Mouse (Mus musculus) G1E-ER4 (cell line): Measurements from ENCODE around the gene Dnmbp. TPM values are rescaled to one million over a fixed set of nuclear protein-coding genes. Genes with fewer than 3 reads are reported as not detected.

Experiments
- GATA1 ChIP-seq: IDR thresholded peaks from one replicate; pipeline ENCODE4 v1.8.0; 2012; ENCODE audit warnings: low read length, inconsistent platforms
- polyA plus RNA-seq: library from polyadenylated mRNA; stranded (reverse); fragments of >175 nt; gene quantifications from 2 replicates; pipeline ENCODE4 v1.2.3, GENCODE M21; 2012

Gene Dnmbp
- polyA plus RNA-seq, 1 experiment: not detected

DNA sequence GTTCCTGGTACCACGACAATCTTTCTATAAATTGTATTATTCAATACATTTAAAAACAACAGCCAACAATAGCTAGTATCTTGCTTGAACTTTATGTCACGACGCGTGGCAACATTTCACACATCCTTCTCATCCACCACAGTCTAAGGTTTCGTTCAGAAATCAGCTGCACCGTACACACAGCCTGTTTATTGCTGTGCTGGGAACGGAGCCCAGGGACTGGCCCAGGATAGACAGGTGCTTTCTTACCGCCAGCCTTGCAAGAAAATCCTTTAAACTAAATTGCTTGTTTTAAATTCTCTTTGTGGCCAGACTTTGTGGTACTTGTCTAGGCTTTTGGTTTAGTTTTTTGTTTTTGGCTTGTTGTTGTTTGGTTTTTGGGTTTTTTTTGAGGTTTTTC lies 62.6 kb downstream of the Dnmbp start:
- TF ChIP-seq GATA1: no peak

DNA sequence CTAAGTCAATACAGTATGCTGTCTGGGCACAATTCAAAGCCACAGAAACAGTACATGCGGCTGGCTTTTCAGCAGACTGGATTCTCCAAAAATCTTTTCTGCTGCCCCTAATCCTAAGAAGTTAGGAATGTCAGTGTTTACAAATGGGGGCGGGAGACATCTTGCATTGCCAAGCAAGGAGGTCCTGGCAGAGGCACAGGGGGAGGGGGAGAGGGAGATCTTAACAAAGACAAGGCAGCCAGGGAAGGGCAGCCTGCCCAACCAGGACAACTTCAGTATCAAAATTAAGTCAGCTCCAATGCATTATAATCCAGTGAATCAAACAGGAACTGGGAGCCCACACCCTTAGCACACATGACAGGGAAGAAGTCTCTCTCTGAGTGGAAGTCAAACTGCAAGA lies 64.0 kb downstream of the Dnmbp start:
- TF ChIP-seq GATA1: no peak

DNA sequence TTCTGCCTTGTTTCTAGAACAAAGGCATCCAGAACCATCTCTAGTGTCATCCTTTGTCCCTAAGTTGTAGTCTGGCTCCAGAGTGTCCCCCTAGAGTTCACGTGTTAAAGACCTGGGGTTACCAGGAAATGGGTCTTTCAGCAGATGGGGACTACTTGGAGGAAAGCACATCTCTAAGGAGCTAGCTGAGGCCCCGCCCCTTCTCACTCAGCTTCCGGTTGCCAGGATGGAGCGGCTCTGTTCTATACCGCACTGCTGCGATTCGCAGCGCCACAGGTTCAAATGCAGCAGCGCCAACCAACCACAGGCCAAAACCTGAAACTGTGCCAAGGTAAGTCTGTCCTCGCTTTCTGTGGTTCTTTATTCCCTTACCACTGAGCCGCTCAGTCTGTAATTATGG lies 65.6 kb downstream of the Dnmbp start:
- TF ChIP-seq GATA1: no peak

DNA sequence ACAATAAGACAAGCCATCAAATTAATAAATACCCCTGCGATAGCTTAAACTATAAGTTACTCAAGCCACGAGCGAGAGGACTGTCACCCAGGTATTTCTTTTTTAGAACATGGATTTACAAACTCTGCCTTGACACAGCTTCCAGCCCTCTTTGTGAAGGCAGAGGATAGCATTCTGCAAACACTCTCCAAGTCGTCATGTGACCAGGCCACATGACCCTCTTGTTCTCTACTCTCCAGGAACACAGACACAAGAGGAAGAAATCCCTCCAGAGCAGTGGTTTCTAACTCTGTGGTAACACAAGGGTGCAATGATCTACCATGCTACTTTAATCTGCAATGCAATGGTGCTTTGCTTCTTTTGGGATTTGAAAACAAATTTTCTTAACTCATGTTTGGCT lies 69.6 kb downstream of the Dnmbp start:
- TF ChIP-seq GATA1: no peak

DNA sequence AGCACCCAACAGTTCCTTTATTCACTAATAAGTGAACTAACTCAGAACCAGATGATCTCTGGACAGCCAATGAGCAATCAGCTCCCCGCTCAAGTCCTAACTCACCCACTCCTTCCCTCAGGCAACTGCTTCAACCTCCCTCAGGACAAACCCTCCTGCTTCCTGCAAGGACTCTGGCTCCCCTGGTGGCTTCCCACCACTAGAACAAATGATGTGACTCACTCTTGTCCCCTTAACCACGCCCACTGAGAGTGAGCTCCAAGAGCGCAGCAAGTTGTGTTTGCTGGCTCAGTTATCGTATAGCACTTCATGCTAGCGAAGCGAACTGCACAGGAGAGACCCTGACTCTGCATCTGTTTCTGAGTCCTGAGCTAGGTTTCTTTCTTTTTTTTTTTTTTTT lies 82.6 kb downstream of the Dnmbp start:
- TF ChIP-seq GATA1: no peak

DNA sequence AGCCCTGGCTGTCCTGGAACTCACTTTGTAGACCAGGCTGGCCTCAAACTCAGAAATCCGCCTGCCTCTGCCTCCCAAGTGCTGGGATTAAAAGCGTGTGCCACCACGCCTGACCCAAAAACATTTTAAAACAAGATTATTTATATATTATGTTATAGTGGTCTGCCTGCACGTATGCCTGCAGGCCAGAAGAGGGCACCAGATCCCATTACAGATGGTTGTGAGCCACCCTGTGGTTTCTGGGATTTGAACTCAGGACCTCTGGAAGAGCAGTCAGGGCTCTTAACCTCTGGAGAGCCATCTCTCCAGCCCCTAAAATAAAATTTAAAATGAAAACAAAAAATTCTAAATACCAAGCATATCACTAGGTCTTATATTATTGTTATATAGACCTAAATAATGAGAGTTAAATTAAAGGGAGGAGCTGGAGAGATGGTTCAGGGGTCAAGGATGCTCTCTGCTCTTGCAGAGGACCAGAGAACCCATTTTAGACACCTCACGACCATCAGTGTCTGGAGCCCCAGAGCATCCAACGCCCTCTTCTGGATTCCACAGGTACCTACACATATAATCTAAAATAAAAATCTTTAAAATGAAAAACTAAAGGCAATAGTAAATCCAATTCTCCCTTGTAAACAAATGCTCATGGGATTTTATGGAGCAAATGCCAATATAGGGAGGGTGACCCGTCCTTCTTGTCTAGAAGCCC lies 87.0 kb downstream of the Dnmbp start:
- TF ChIP-seq GATA1: no peak

DNA sequence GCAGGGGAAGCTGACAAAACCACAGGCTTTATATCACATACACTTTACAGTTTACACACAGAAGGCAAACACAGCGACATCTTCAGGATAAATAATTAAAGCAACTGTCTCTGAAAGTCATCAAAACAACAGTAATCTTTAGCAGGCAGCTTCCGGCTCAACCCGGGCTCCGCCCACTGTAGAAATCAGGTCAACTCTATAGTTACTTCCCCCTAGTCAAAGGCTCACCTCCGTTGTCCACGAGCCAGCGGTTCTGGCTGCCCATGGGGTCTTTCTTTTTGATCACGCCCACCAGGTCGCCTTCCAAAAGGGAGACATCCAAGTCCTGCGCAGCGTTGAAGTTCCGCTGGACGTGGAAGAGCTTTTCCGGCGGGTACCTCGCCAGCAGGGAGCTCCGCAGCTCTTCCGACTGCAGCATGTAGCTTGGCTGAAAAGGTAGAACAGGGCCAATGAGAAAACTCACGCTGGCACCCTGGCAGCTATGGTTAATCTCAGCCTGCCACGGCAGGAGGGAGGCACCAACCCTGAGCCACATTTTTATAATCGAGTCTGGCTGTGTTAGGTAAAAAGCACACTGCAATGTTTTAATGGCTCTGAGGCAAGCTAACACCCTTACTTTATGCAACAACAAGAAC lies 87.9 kb downstream of the Dnmbp start:
- no peak for TF ChIP-seq GATA1

DNA sequence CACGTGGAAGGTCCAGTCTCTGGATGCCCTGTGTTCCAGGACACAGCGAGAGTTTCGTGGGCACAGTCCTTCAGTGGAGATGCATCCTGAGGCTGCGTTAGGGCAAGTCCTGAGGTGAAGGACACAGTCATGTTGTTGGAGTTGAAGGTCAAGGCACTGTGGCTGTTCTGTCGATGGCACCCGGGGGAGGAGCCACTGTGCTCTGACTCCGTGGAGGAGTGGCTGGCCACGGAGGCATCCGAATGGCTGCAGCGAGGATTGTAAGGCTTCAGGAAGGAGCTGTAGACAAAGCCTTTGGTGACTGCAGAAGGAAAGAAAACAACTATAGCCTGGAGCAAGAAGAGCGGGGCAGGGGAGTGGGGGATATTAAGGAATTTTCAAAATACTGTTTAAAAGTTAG lies 90.0 kb downstream of the Dnmbp start:
- TF ChIP-seq GATA1: no peak

DNA sequence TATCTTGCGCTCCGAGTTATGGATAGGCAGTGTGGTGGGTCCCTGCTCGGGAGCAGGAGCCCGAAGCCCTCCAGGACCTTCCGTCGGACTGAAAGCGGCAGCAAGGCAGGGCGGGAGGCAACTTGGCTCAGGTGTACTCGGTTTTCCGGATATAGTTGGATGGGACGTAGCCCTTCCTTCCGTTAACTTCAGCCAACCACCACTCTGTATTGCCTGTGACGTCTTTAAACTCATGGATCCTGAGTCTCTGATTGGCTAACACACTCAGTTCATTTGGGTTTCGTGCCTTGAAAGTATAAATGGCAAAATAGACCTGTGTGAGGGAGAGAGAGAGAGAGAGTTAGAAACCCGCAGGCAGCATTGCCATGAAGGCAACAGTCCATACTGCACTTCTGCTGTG lies 92.0 kb downstream of the Dnmbp start:
- no peak for TF ChIP-seq GATA1

DNA sequence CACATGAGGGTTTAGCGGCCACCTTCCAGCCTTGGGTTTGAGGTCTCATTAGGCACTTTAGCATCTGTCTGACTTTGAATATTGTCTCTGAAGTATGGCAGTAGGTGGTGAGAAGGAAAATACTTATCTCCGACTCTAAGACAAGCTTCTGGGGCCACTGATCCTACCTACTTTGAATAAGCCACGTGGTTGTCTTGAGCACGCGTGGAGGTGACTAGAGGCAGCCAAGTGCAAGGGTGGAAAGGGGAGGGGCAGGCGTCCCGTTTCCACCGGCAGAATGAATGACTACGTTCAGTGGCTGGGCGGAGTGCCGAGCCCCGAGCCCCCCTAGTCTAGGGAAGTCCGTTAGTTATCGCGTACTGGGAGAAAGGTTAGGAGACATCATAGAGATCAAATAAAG lies 92.9 kb downstream of the Dnmbp start:
- TF ChIP-seq GATA1: no peak

DNA sequence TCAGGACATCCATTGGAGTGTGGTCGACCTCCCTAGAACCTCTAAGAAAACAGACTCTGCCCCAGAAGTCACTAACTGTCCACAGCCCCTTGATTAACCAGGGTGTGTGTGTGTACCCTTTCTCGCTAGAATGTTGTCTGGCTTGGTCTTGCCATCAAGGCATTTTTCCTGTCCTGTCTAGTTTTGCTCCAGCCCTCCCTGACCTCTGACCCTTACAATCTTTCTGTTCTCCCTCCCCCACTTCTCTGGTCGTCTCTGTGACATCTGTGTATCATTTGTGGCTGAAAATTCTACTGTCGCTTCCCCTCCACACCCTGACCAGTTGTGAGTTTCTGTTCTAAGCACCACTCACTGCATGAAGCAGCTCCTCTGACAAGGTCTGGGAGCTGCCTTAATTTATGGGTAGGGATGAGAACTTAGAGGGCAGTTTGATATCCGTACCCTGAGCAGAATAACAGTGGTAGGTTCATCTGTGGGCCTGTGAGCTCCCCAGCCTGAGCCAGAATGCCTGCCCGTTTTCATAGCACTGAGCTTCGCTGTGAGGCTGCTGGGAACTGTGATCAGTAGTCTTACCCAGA lies 94.6 kb downstream of the Dnmbp start:
- no peak for TF ChIP-seq GATA1

DNA sequence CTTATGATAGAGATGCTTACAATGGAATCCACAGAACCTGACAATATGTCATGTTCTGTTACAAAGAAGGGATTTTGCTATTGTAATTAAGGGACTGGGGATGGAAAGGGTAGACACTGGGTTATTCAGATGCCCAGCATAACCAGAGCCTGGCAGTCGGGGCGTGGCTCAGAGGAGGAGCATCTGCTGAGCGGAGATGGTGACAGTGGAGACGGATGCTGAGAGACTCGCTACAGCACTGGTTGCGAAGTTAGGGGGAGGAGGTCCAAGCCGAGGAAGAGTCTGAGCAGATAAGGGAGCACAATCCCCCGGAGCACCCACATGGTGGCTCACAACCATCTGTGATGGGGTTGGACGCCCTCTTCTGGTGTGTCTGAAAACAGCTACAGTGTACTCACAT lies 96.8 kb downstream of the Dnmbp start:
- TF ChIP-seq GATA1: no peak

DNA sequence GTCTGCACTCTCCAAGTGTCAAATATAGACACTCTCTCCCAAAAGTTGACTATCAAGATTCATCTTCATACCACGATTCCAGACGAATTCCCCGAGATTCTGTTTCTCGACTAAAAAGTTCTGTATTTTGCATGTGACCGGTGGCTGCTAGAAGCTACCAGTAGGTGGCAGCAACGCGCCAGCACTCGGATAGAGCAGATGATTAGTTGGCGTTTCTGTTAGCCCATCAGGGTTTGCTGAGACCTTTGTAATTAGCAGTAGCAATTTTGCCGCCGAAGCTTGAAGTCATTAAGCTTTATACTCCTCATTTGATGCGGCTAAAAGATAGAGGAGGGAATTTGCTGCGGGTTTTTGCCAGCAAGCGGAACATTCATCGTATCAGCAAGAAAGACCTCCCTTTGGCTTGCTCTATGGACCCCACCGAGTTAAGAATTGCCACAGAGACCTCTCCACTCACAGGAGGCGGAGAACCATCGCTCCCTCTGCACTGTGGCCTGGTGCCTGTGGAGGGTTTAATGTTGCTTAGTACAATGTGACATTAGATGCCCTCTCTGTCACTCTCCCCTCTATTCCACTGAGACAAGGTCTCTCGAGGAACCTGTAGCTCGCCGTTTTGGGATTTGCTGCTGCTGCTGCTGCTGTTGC lies 107.4 kb downstream of the Dnmbp start:
- no peak for TF ChIP-seq GATA1

DNA sequence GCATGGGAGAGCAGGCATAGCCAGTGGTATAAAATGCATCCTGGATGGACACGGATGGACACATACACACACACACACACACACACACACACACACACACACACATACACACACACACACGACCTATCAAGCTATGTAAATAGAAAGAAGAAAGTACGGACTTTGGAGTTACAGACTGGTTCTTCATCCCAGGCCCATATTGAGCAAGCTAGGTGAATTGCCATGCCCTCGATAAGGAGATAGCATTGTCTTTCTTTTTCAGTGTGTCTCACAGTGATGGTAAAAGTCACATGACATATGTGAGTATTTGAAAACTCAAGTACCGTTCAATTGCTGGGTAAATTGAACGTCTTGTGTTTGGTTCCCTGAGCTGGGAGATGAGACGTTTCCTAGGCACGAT lies 113.1 kb downstream of the Dnmbp start:
- TF ChIP-seq GATA1: no peak

DNA sequence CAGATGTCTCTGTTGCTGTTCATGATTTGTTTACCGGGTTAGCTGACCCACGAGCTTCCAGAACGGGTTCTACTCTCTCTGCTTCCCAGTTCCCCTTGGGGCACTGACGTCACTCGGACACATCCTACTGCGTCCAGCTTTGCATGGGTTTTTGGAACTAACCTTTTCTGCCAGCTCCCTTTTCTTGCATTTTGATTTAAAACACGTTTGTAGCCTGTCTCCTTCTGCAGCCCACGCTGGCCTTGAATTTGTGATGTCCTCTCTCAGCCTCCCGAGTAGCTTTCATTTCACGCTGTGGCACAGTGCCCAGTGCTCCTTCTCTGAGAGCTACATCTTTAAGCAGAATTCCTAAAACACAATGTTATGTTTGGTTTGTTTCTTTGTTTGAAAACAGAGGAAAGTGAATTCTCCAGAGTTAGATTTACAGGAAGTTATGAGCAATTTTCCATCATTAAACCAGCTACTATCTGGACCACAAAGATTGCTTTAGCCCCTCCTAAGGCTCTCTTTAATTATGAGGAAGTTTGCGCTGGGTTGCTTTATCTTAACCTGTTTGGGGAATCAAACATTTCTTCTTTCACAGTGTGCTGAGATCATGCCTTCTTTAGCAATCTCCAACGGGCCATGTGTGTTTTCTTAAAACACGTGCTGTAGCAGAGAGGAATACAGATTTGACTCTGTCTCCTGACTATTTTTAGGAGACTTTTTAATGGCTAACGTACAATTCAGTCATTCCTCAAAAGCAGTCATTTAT lies 124.2 kb downstream of the Dnmbp start:
- no peak for TF ChIP-seq GATA1

DNA sequence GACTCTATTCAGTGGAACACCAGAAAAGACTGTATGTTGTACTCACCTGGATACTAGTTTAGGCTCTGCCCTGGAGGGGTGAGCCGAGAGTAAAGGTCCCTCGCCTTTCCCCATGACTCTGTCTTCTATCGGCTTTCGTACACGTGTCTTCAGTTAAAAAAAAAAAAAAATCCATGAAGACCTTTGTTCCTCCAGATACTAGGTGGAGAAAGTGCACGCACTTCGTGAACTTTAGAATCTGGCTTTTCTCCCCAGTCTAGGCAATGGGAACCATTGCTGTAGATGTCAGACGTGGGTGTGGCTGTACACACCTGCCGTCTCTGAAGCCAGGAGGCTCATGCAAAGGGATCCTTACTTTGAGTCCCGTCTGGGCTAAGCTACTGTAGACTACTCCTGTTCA lies 126.7 kb downstream of the Dnmbp start:
- TF ChIP-seq GATA1: no peak
